19 mouse cellular contexts compared by ENCODE assay signal in genomic region chr17:25604234-25604633, GRCm38 (mm10). TPM values are rescaled to one million over a fixed set of nuclear protein-coding genes. Genes with fewer than 3 reads are reported as not detected.
DNase-seq lines count a peak whose midpoint lies in the region.
"Had no signal": no experiment of that assay in that cellular context is flagged by ENCODE, and none has a peak within 500 bp of the region (broad histone marks: within the 10 kb centered on the region; RNA-seq: fewer than 3 reads in every experiment).

No protein-coding gene starts in this region.

- H3K9me3 ChIP-seq in embryonic facial prominence, embryonic 10.5 days: no peaks in the 10 kb centered on the region
- H3K9me3 ChIP-seq: embryonic facial prominence, embryonic 12.5 days; heart, embryonic 10.5 days; hindbrain, embryonic 12.5 days had no signal

- H3K27me3 ChIP-seq in embryonic facial prominence, embryonic 10.5 days (replicated peaks; ENCODE audit: low read depth, poor library complexity, severe bottlenecking): peaks cover 4% of the 10 kb centered on the region; the same call in 1 of the 2 replicates
- H3K27me3 ChIP-seq: embryonic facial prominence, embryonic 12.5 days; hindbrain, embryonic 12.5 days; Patski had no signal

- H3K27ac ChIP-seq in embryonic facial prominence, embryonic 10.5 days (replicated peaks): no peak overlapping the region
- H3K27ac ChIP-seq: embryonic facial prominence, embryonic 12.5 days; heart, embryonic 10.5 days; hindbrain, embryonic 12.5 days had no signal

- peak; percentile 71 for DNase-seq in embryo, embryonic 10 days (ENCODE audit: low spot score)
- DNase-seq in embryo, embryonic 9.5 days (ENCODE audit: extremely low spot score): no peak
- DNase-seq in A20 (ENCODE audit: low read depth, low spot score): peak; percentile 67
- DNase-seq in embryonic facial prominence, embryonic 10.5 days (ENCODE audit: low spot score): peak; percentile 57
- peak; percentile 26 for DNase-seq in hindlimb bud, embryonic 11.5 days (ENCODE audit: extremely low spot score, low read depth, low spot score)
- DNase-seq in heart, adult 18-20 months: no peak
- no peak for DNase-seq in left cerebral cortex, postnatal 10 days (ENCODE audit: extremely low spot score in 1 of 2, low spot score in 2 of 2)
- no peak for DNase-seq in adrenal gland, adult 2 months
- DNase-seq: adrenal gland, adult 8-10 months; adrenal gland, postnatal 36 days; cerebellum, adult 2 months; cerebellum, postnatal 10 days; gastrocnemius, postnatal 14 days; heart, postnatal 10 days; heart, postnatal 4 days had no signal

- peaks cover 21% of the 10 kb centered on the region; the same call in 1 of the 2 replicates for H3K36me3 ChIP-seq in embryonic facial prominence, embryonic 10.5 days (replicated peaks)
- H3K36me3 ChIP-seq: embryonic facial prominence, embryonic 12.5 days; hindbrain, embryonic 12.5 days had no signal

- WGBS in embryonic facial prominence, embryonic 10.5 days: 28% methylated on average over 5 of the region's 5 CpGs

- intact Hi-C loops in left cerebral cortex, postnatal 10 days (cut with DNase I): no loop called here

- H3K4me1 ChIP-seq in embryonic facial prominence, embryonic 10.5 days: peaks cover 82% of the 10 kb centered on the region

- H3K4me3 ChIP-seq in embryonic facial prominence, embryonic 10.5 days: 0 out of 2 replicates have a peak overlapping the region, but pooled peaks have one; percentile 4
- H3K4me3 ChIP-seq: embryonic facial prominence, embryonic 12.5 days; heart, embryonic 10.5 days; hindbrain, embryonic 12.5 days had no signal

RNA-seq across cellular contexts. Expression of gene Lmf1, which starts 25.3 kb away (rescaled TPM):
- 26.3 and 26.6 TPM in 2 replicates for polyA plus RNA-seq in embryonic facial prominence, embryonic 10.5 days (2016; fragmentation: Nextera tagmentation; extraction: Ambion mirVana)
- 10 to 100 TPM; 29.8 to 31.8 TPM for total RNA-seq in heart, adult 18-20 months (2021)
- total RNA-seq in left cerebral cortex, postnatal 10 days (2021): 10 to 100 TPM; 22.2 to 23.4 TPM
- total RNA-seq in adrenal gland, adult 2 months (2021): 10 to 100 TPM; 40.4 to 42.6 TPM
- polyA plus RNA-seq in adrenal gland, adult 2 months (2012; rRNA removed): 30.3 and 35.8 TPM in 2 replicates

RNA-seq across cellular contexts. Expression of gene Sox8, which starts 33.7 kb away (rescaled TPM):
- 12.5 and 13.1 TPM in 2 replicates for polyA plus RNA-seq in embryonic facial prominence, embryonic 10.5 days (2016; fragmentation: Nextera tagmentation; extraction: Ambion mirVana)
- under 1 TPM; 0.20 to 0.31 TPM for total RNA-seq in heart, adult 18-20 months (2021)
- 10 to 100 TPM; 45.3 to 56.2 TPM for total RNA-seq in left cerebral cortex, postnatal 10 days (2021)
- 1 to 10 TPM in 1 of 2 experiments, under 1 TPM in 1; 0.83 to 1.5 TPM for total RNA-seq in adrenal gland, adult 2 months (2021)
- 1.6 and 2.8 TPM in 2 replicates for polyA plus RNA-seq in adrenal gland, adult 2 months (2012; rRNA removed)

Comparison
In these comparisons a context has a peak if more than half of its experiments do, and no peak if none do; other contexts are left out.
1. DNase-seq: peak in embryo, embryonic 10 days (single experiment), A20 (single experiment), embryonic facial prominence, embryonic 10.5 days (single experiment) and hindlimb bud, embryonic 11.5 days (single experiment); none in embryo, embryonic 9.5 days (single experiment), heart, adult 18-20 months (0 of 2), left cerebral cortex, postnatal 10 days (0 of 2) and adrenal gland, adult 2 months (single experiment).
2. RNA of gene Sox8, which starts 33.7 kb away (total RNA-seq): 45.3 to 56.2 TPM in left cerebral cortex, postnatal 10 days; 0.83 to 1.5 TPM in adrenal gland, adult 2 months and 0.20 to 0.31 TPM in heart, adult 18-20 months; every median in the first group is over 10 times any median in the second.